11 mouse cellular contexts compared by ENCODE assay signal in the genomic region with DNA sequence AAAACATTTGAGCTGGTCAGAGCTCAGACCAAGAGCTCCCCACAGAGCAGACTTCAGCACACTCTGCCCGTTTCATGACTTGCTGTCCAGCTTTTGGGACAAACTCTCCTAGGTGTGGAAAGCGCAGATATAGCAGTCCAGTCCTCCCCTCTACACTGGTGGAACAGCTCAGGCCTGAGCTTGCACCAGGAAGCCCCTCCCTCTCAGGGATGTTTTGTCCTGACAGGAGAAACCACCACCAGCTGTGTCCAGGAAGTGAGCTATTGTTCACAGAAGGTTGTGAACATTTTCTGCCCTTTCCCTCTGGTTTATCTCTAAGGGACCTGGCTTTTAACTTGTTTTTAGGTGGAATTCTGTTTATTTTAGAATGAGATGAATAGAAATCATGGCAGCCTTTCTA. TPM values are rescaled to one million over a fixed set of nuclear protein-coding genes. Genes with fewer than 3 reads are reported as not detected.
DNase-seq lines count a peak whose midpoint lies in the region; ATAC-seq and TF ChIP-seq lines count a peak whose summit lies in the region.
"Had no signal": no experiment of that assay in that cellular context is flagged by ENCODE, and none has a peak within 500 bp of the region (broad histone marks: within the 10 kb centered on the region; RNA-seq: fewer than 3 reads in every experiment).

No protein-coding gene starts in this region.

- peaks cover 4% of the 10 kb centered on the region; the same call in 1 of the 2 replicates for H3K79me2 ChIP-seq in liver, adult 2 months (ENCODE audit: control insufficient read depth, insufficient read depth, low read length)

- DNase-seq in liver, adult 2 months (ENCODE audit: extremely low read depth, low read depth, low spot score), result no peak
- no peak for DNase-seq in liver
- DNase-seq in lung, postnatal 10 days, result peak; percentile 71
- DNase-seq in cerebellum, adult 9-10 months, result no peak
- DNase-seq in embryo, embryonic 9.5 days (ENCODE audit: extremely low spot score), result no peak
- DNase-seq: B cell, adult 2 months; cerebellum, postnatal 14 days; gastrocnemius, postnatal 25 days had no signal

- H3K4me1 ChIP-seq in forebrain, embryonic 15.5 days, result peaks cover 58% of the 10 kb centered on the region
- peaks cover 46% of the 10 kb centered on the region for H3K4me1 ChIP-seq in forebrain, embryonic 16.5 days (replicated peaks; ENCODE audit: control insufficient read depth, insufficient read depth, low read length)
- H3K4me1 ChIP-seq in liver, adult 2 months (ENCODE audit: control insufficient read depth, insufficient read depth, low read length), result peaks cover 41% of the 10 kb centered on the region
- H3K4me1 ChIP-seq in heart, embryonic 13.5 days, result peaks cover 83% of the 10 kb centered on the region

- no peak overlapping the region for H3K27ac ChIP-seq in forebrain, embryonic 15.5 days (replicated peaks)
- H3K27ac ChIP-seq in forebrain, embryonic 16.5 days (ENCODE audit: low read length), result no peak overlapping the region
- peak overlapping the region; percentile 43 for H3K27ac ChIP-seq in liver, adult 2 months (replicated peaks; ENCODE audit: insufficient read depth, low read depth, low read length)
- peak overlapping the region; percentile 76 for H3K27ac ChIP-seq in heart, embryonic 13.5 days (replicated peaks)

- H3K9ac ChIP-seq in forebrain, embryonic 15.5 days (replicated peaks), result 0 out of 2 replicates have a peak overlapping the region, but pooled peaks have one; percentile 11
- H3K9ac ChIP-seq in forebrain, embryonic 16.5 days (replicated peaks; ENCODE audit: low read depth, low read length), result no peak overlapping the region
- no peak overlapping the region for H3K9ac ChIP-seq in liver, adult 2 months (ENCODE audit: low read depth, low read length)
- H3K9ac ChIP-seq in heart, embryonic 13.5 days, result no peak overlapping the region

- H3K27me3 ChIP-seq in forebrain, embryonic 15.5 days, result no peaks in the 10 kb centered on the region
- no peaks in the 10 kb centered on the region for H3K27me3 ChIP-seq in forebrain, embryonic 16.5 days (replicated peaks; ENCODE audit: control insufficient read depth, insufficient read depth, low read length)
- no peaks in the 10 kb centered on the region for H3K27me3 ChIP-seq in liver, adult 2 months (ENCODE audit: control insufficient read depth, insufficient read depth, low read length)
- no peaks in the 10 kb centered on the region for H3K27me3 ChIP-seq in heart, embryonic 13.5 days (replicated peaks)

- WGBS in forebrain, embryonic 15.5 days, result 65% methylated on average over 2 of the region's 2 CpGs
- 73% methylated on average over 2 of the region's 2 CpGs for WGBS in forebrain, embryonic 16.5 days
- 88% methylated on average over 2 of the region's 2 CpGs for WGBS in liver, adult 2 months
- WGBS in heart, embryonic 13.5 days, result 43% methylated on average over 2 of the region's 2 CpGs

- H3K9me3 ChIP-seq in forebrain, embryonic 15.5 days, result no peaks in the 10 kb centered on the region
- no peaks in the 10 kb centered on the region for H3K9me3 ChIP-seq in forebrain, embryonic 16.5 days (ENCODE audit: control insufficient read depth, low read length)
- H3K9me3 ChIP-seq in heart, embryonic 13.5 days, result no peaks in the 10 kb centered on the region

- H3K4me3 ChIP-seq in forebrain, embryonic 15.5 days, result no peak overlapping the region
- H3K4me3 ChIP-seq in forebrain, embryonic 16.5 days (replicated peaks; ENCODE audit: low read length), result no peak overlapping the region
- H3K4me3 ChIP-seq in liver, adult 2 months (ENCODE audit: insufficient read depth, low read depth, low read length), result no peak overlapping the region
- no peak overlapping the region for H3K4me3 ChIP-seq in heart, embryonic 13.5 days

- no peaks in the 10 kb centered on the region for H3K36me3 ChIP-seq in forebrain, embryonic 15.5 days
- H3K36me3 ChIP-seq in forebrain, embryonic 16.5 days (ENCODE audit: control insufficient read depth, insufficient read depth), result no peaks in the 10 kb centered on the region
- H3K36me3 ChIP-seq in liver, adult 2 months (ENCODE audit: control insufficient read depth, insufficient read depth, low read length), result no peaks in the 10 kb centered on the region
- H3K36me3 ChIP-seq in heart, embryonic 13.5 days, result no peaks in the 10 kb centered on the region

- no peak for ATAC-seq in forebrain, embryonic 15.5 days (replicated peaks)
- ATAC-seq in forebrain, embryonic 16.5 days, result no peak
- ATAC-seq in heart, embryonic 13.5 days (ENCODE audit: extremely low read depth, insufficient number of reproducible peaks, low FRiP score, low TSS enrichment), result no peak

- H3K4me2 ChIP-seq in forebrain, embryonic 15.5 days (replicated peaks), result no peak overlapping the region
- no peak overlapping the region for H3K4me2 ChIP-seq in forebrain, embryonic 16.5 days (ENCODE audit: low read length)
- H3K4me2 ChIP-seq in heart, embryonic 13.5 days, result no peak overlapping the region

- TF ChIP-seq CTCF in liver, adult 2 months (IDR thresholded peaks at IDR 0.05; ENCODE audit: low read depth, low read length), result no peak

- TF ChIP-seq POLR2A in liver, adult 2 months (IDR thresholded peaks at IDR 0.05; ENCODE audit: extremely low read depth, insufficient read depth, low read length), result no peak

RNA-seq across cellular contexts. Expression of a gene that starts 51.1 kb away (rescaled TPM):
- 1.7 and 1.8 TPM in 2 replicates for polyA plus RNA-seq in forebrain, embryonic 15.5 days (2015; fragmentation: Nextera tagmentation; extraction: Ambion mirVana)
- polyA plus RNA-seq in forebrain, embryonic 16.5 days (2015; fragmentation: Nextera tagmentation; extraction: Ambion mirVana), result 1.7 and 1.8 TPM in 2 replicates
- not detected in 2 replicates for total RNA-seq in liver, adult 2 months (2014; rRNA removed)
- polyA plus RNA-seq in liver, adult 2 months (2012; rRNA removed), result not detected in 2 replicates
- polyA plus RNA-seq in heart, embryonic 13.5 days (2015; fragmentation: Nextera tagmentation; extraction: Ambion mirVana), result 0.49 and 0.55 TPM in 2 replicates
- total RNA-seq: gastrocnemius, postnatal 25 days had no signal

Comparison
In these comparisons a context has a peak if more than half of its experiments do, and no peak if none do; other contexts are left out.
1. H3K27ac ChIP-seq: peak in liver, adult 2 months (single experiment) and heart, embryonic 13.5 days (single experiment); none in forebrain, embryonic 15.5 days (single experiment) and forebrain, embryonic 16.5 days (single experiment).